In genomic region chr10:116135187-116135586, GRCm38 (mm10) we compare ENCODE assay signal across 20 mouse cellular contexts. TPM values are rescaled to one million over a fixed set of nuclear protein-coding genes. Genes with fewer than 3 reads are reported as not detected.
"Had no signal": no experiment of that assay in that cellular context is flagged by ENCODE, and none has a peak within 500 bp of the region (broad histone marks: within the 10 kb centered on the region; RNA-seq: fewer than 3 reads in every experiment).

No protein-coding gene starts in this region.

- H3K4me1 ChIP-seq: lung, embryonic 15.5 days; megakaryocyte, embryonic 14.5 days; midbrain, embryonic 13.5 days; midbrain, embryonic 15.5 days; neural tube, embryonic 12.5 days had no signal

- H3K36me3 ChIP-seq: lung, embryonic 15.5 days; midbrain, embryonic 13.5 days; midbrain, embryonic 15.5 days; neural tube, embryonic 12.5 days had no signal

- H3K27me3 ChIP-seq: lung, embryonic 15.5 days; megakaryocyte, embryonic 14.5 days; midbrain, embryonic 13.5 days; midbrain, embryonic 15.5 days; neural tube, embryonic 12.5 days had no signal

- DNase-seq: liver, postnatal 0 days; lung, adult 2 months; lung, postnatal 14 days; lung, postnatal 36 days; right cerebral cortex, postnatal 14 days; spleen, adult 18-20 months; thymus, adult 18-20 months; thymus, postnatal 14 days; thymus, postnatal 36 days had no signal

- H3K4me3 ChIP-seq: lung, embryonic 15.5 days; megakaryocyte, embryonic 14.5 days; midbrain, embryonic 13.5 days; midbrain, embryonic 15.5 days; neural tube, embryonic 12.5 days had no signal

- H3K27ac ChIP-seq: lung, embryonic 15.5 days; macrophage; midbrain, embryonic 13.5 days; midbrain, embryonic 15.5 days; neural tube, embryonic 12.5 days had no signal

- H3K9me3 ChIP-seq: lung, embryonic 15.5 days; midbrain, embryonic 13.5 days; midbrain, embryonic 15.5 days; neural tube, embryonic 12.5 days had no signal

- ATAC-seq: liver, postnatal 0 days; lung, postnatal 0 days; midbrain, embryonic 13.5 days; midbrain, embryonic 15.5 days had no signal

RNA-seq across cellular contexts. Expression of gene 4933416C03Rik, which starts 21.5 kb away (rescaled TPM):
- total RNA-seq: midbrain, postnatal 0 days had no signal
- polyA plus RNA-seq: liver, postnatal 0 days; lung, adult 2 months; lung, embryonic 15.5 days; lung, postnatal 0 days; macrophage; midbrain, embryonic 13.5 days; midbrain, postnatal 0 days; stomach, embryonic 14.5 days; stomach, embryonic 16.5 days; thymus, postnatal 0 days had no signal
